Mouse (Mus musculus) bone marrow macrophage, adult 2 months (primary cell): ENCODE results near the gene Ikbke.
"Not testable (repeated sequence)": the region's sequence is repeated elsewhere in the genome, so short reads cannot be mapped to it uniquely, and the experiment has no call there.

ENCODE experiments used
- CTCF ChIP-seq: IDR thresholded peaks from 2 replicates; pipeline ENCODE4 v1.5.1; 2012; ENCODE audit warnings: low read depth, mild to moderate bottlenecking, low read length, moderate library complexity
- POLR2A ChIP-seq: IDR thresholded peaks from 2 replicates; pipeline ENCODE4 v1.6.1; 2012; ENCODE audit warnings: mild to moderate bottlenecking, low read depth, low read length, borderline replicate concordance

DNA sequence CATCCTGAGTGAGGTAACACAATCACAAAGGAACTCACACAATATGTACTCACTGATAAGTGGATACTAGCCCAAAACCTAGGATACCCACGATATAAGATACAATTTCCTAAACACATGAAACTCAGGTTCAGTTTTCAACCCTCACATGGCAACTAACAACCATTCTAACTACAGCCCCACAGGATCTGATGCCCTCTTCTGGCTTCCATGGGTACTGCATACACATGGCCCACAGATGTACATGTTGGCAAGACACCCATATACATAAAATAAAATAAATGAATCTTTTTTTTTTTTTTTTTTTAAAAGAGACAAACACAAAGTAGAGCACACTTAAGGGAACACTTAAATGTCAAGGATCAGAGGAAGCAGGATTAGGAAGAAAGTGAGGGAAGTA is 49.7 kb upstream of the Ikbke start:
- not testable (repeated sequence) for TF ChIP-seq CTCF, POLR2A
